Mouse (Mus musculus): ENCODE results near the gene Gm3045. TPM values are rescaled to one million over a fixed set of nuclear protein-coding genes. Genes with fewer than 3 reads are reported as not detected.

Gene Gm3045
- total and polyA plus RNA-seq, 2 experiments from 2014 or later = not detected

DNA sequence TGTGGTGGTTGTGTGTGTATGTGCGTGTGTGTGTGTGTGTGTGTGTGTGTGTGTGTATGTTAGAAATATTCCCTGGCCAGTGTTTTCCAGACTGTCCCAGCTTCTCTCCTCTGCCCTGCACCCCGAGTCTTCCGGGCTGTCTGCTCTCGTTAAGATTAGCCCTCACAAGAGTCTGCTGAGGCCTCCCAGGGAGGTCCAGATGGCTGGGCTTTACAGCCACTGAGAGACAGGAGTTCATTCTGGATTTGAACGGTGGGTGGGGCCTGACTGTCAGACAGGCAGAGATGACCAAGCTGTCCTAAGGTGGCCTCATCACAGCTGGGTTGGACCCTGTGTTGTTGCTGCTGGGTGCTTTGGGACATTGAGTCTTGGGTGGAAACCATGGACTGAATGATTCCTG, 28.8 kb upstream of the Gm3045 start:
- no peak for ATAC-seq (ENCODE audit: low FRiP score)
- no peak overlapping the region for H3K4me3 ChIP-seq (ENCODE audit: low read depth, low read length)
- WGBS = 52% methylated on average over 5 of the region's 5 CpGs
- DNase-seq (ENCODE audit: low spot score) = peak; percentile 58
- H3K27ac ChIP-seq (ENCODE audit: low read depth, low read length) = no peak overlapping the region
- no peaks in the 10 kb centered on the region for H3K4me1 ChIP-seq (ENCODE audit: insufficient read depth, low read length)
- H3K36me3 ChIP-seq (ENCODE audit: insufficient read depth, low read length) = no peaks in the 10 kb centered on the region
- H3K27me3 ChIP-seq (ENCODE audit: insufficient read depth, low read length) = no peaks in the 10 kb centered on the region
- TF ChIP-seq CTCF (IDR thresholded peaks at IDR 0.05) = no peak
- H3K9ac ChIP-seq (replicated peaks; ENCODE audit: low read length, poor library complexity, severe bottlenecking) = no peak overlapping the region
- no peak overlapping the region for H3K4me2 ChIP-seq (ENCODE audit: low read depth, low read length, poor library complexity, severe bottlenecking)
- H3K9me3 ChIP-seq (ENCODE audit: low read length) = no peaks in the 10 kb centered on the region

DNA sequence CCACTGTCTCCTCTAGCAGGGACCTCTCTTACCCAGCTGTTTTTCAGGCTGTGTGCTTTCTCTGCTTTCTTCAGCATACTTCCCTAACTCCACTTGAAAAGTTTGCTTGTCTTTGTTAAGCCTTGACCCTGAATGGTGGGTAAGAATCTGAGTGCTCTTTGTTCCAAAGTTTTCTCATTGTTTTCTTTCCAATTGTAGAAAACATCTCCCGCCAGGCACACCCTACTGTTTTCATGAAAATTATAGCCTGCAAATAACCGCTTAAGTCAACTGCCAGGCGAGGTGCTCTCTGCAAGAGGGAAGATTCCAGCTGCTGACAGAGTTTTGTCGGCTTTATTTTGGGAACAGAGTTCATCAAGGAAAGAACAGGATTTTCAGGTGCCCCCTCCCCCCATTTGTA, 25.2 kb upstream of the Gm3045 start:
- no peak overlapping the region for H3K4me2 ChIP-seq (ENCODE audit: low read depth, low read length, poor library complexity, severe bottlenecking)
- TF ChIP-seq CTCF (IDR thresholded peaks at IDR 0.05) = no peak
- ATAC-seq (ENCODE audit: low FRiP score) (no peak), DNase-seq (ENCODE audit: low spot score) (no peak)
- H3K4me1 ChIP-seq (ENCODE audit: insufficient read depth, low read length) = no peaks in the 10 kb centered on the region
- H3K9me3 ChIP-seq (ENCODE audit: low read length) = no peaks in the 10 kb centered on the region
- H3K9ac ChIP-seq (replicated peaks; ENCODE audit: low read length, poor library complexity, severe bottlenecking) = no peak overlapping the region
- H3K27ac ChIP-seq (ENCODE audit: low read depth, low read length) = no peak overlapping the region
- WGBS = 49% methylated on average over 4 of the region's 4 CpGs
- H3K4me3 ChIP-seq (ENCODE audit: low read depth, low read length) = no peak overlapping the region
- H3K36me3 ChIP-seq (ENCODE audit: insufficient read depth, low read length) = no peaks in the 10 kb centered on the region
- no peaks in the 10 kb centered on the region for H3K27me3 ChIP-seq (ENCODE audit: insufficient read depth, low read length)

GRCm38 (mm10) chr13:56403381-56404086, 22.9 kb upstream of the Gm3045 start:
- no peaks in the 10 kb centered on the region for H3K36me3 ChIP-seq (ENCODE audit: insufficient read depth, low read length)
- H3K27me3 ChIP-seq (ENCODE audit: insufficient read depth, low read length) = no peaks in the 10 kb centered on the region
- ATAC-seq (ENCODE audit: low FRiP score) (no peak), DNase-seq (ENCODE audit: low spot score) (no peak)
- no peak overlapping the region for H3K27ac ChIP-seq (ENCODE audit: low read depth, low read length)
- H3K4me2 ChIP-seq (ENCODE audit: low read depth, low read length, poor library complexity, severe bottlenecking) = no peak overlapping the region
- no peaks in the 10 kb centered on the region for H3K9me3 ChIP-seq (ENCODE audit: low read length)
- 91% methylated on average over 8 of the region's 8 CpGs for WGBS
- no peaks in the 10 kb centered on the region for H3K4me1 ChIP-seq (ENCODE audit: insufficient read depth, low read length)
- TF ChIP-seq CTCF (IDR thresholded peaks at IDR 0.05) = no peak
- no peak overlapping the region for H3K4me3 ChIP-seq (ENCODE audit: low read depth, low read length)
- H3K9ac ChIP-seq (replicated peaks; ENCODE audit: low read length, poor library complexity, severe bottlenecking) = no peak overlapping the region

- WGBS = 79% methylated on average over 6 of the region's 6 CpGs
- no peak overlapping the region for H3K4me2 ChIP-seq (ENCODE audit: low read depth, low read length, poor library complexity, severe bottlenecking)
- no peak overlapping the region for H3K4me3 ChIP-seq (ENCODE audit: low read depth, low read length)
- no peaks in the 10 kb centered on the region for H3K4me1 ChIP-seq (ENCODE audit: insufficient read depth, low read length)
- H3K27ac ChIP-seq (ENCODE audit: low read depth, low read length) = no peak overlapping the region
- H3K9me3 ChIP-seq (ENCODE audit: low read length) = no peaks in the 10 kb centered on the region
- no peak for TF ChIP-seq CTCF (IDR thresholded peaks at IDR 0.05)
- H3K27me3 ChIP-seq (ENCODE audit: insufficient read depth, low read length) = no peaks in the 10 kb centered on the region
- ATAC-seq (ENCODE audit: low FRiP score) (no peak), DNase-seq (ENCODE audit: low spot score) (no peak)
- no peak overlapping the region for H3K9ac ChIP-seq (replicated peaks; ENCODE audit: low read length, poor library complexity, severe bottlenecking)
- H3K36me3 ChIP-seq (ENCODE audit: insufficient read depth, low read length) = no peaks in the 10 kb centered on the region
Measured at GRCm38 (mm10) chr13:56404511-56405140, 21.8 kb upstream of the Gm3045 start.

- 82% methylated on average over 9 of the region's 9 CpGs for WGBS
- Histone ChIP-seq H3K27ac (ENCODE audit: low read depth, low read length) (no peak overlapping the region), H3K27me3 (ENCODE audit: insufficient read depth, low read length) (no peaks in the 10 kb centered on the region), H3K9ac (replicated peaks; ENCODE audit: low read length, poor library complexity, severe bottlenecking) (no peak overlapping the region), H3K4me1 (ENCODE audit: insufficient read depth, low read length) (no peaks in the 10 kb centered on the region), H3K36me3 (ENCODE audit: insufficient read depth, low read length) (no peaks in the 10 kb centered on the region), H3K9me3 (ENCODE audit: low read length) (peaks cover 4% of the 10 kb centered on the region; the same call in 1 of the 2 replicates), H3K4me3 (ENCODE audit: low read depth, low read length) (no peak overlapping the region), H3K4me2 (ENCODE audit: low read depth, low read length, poor library complexity, severe bottlenecking) (no peak overlapping the region)
- DNase-seq (ENCODE audit: low spot score) = peak; percentile 63
- no peak for TF ChIP-seq CTCF (IDR thresholded peaks at IDR 0.05)
- no peak for ATAC-seq (ENCODE audit: low FRiP score)
Measured at GRCm38 (mm10) chr13:56412286-56412873, 14.0 kb upstream of the Gm3045 start.

Data from midbrain, postnatal 0 days (tissue).